Mouse (Mus musculus): ENCODE measurements around the gene AA986860. TPM values are rescaled to one million over a fixed set of nuclear protein-coding genes. Genes with fewer than 3 reads are reported as not detected.

Gene AA986860
- polyA plus RNA-seq, 1 experiment: 2.0 TPM

- Histone ChIP-seq H3K4me3 (ENCODE audit: insufficient read depth, low read depth, low read length) (no peak overlapping the region), H3K27ac (replicated peaks; ENCODE audit: low read depth, low read length) (no peak overlapping the region), H3K4me1 (ENCODE audit: control insufficient read depth, insufficient read depth, insufficient read length, low read length) (no peaks in the 10 kb centered on the region)
These were observed 3.7 kb upstream of the AA986860 start for GRCm38 (mm10) chr1:130728070-130728469.

GRCm38 (mm10) chr1:130728708-130729107 lies 3.1 kb upstream of the AA986860 start:
- no peak overlapping the region for H3K27ac ChIP-seq (replicated peaks; ENCODE audit: low read depth, low read length)
- H3K4me3 ChIP-seq (ENCODE audit: insufficient read depth, low read depth, low read length): no peak overlapping the region
- H3K4me1 ChIP-seq (ENCODE audit: control insufficient read depth, insufficient read depth, insufficient read length, low read length): no peaks in the 10 kb centered on the region

- Histone ChIP-seq H3K4me3 (ENCODE audit: insufficient read depth, low read depth, low read length) (no peak within 1 kb of the TSS), H3K4me1 (ENCODE audit: control insufficient read depth, insufficient read depth, insufficient read length, low read length) (no peaks in the 10 kb centered on the region), H3K27ac (replicated peaks; ENCODE audit: low read depth, low read length) (no peak within 1 kb of the TSS)
These were observed 2.6 kb upstream of the AA986860 start, which contains the start of gene Pfkfb2 for GRCm38 (mm10) chr1:130729153-130729552. Pfkfb2 (minus strand) TSS chr1:130729253.

GRCm38 (mm10) chr1:130732706-130733658 lies 1.2 kb downstream of the AA986860 start:
- no peak overlapping the region for H3K27ac ChIP-seq (replicated peaks; ENCODE audit: low read depth, low read length)
- 0 out of 2 replicates have a peak, but pooled peaks cover 3% of the 10 kb centered on the region for H3K4me1 ChIP-seq (ENCODE audit: control insufficient read depth, insufficient read depth, insufficient read length, low read length)
- H3K4me3 ChIP-seq (ENCODE audit: insufficient read depth, low read depth, low read length): no peak overlapping the region

- H3K4me3 ChIP-seq (ENCODE audit: insufficient read depth, low read depth, low read length): no peak overlapping the region
- no peak overlapping the region for H3K27ac ChIP-seq (replicated peaks; ENCODE audit: low read depth, low read length)
- H3K4me1 ChIP-seq (ENCODE audit: control insufficient read depth, insufficient read depth, insufficient read length, low read length): 0 out of 2 replicates have a peak, but pooled peaks cover 3% of the 10 kb centered on the region
These were observed 1.9 kb downstream of the AA986860 start for GRCm38 (mm10) chr1:130733671-130734070.

GRCm38 (mm10) chr1:130734452-130734851 lies 2.7 kb downstream of the AA986860 start:
- Histone ChIP-seq H3K4me1 (ENCODE audit: control insufficient read depth, insufficient read depth, insufficient read length, low read length) (0 out of 2 replicates have a peak, but pooled peaks cover 3% of the 10 kb centered on the region), H3K27ac (replicated peaks; ENCODE audit: low read depth, low read length) (no peak overlapping the region), H3K4me3 (ENCODE audit: insufficient read depth, low read depth, low read length) (no peak overlapping the region)

GRCm38 (mm10) chr1:130734852-130735251 lies 3.1 kb downstream of the AA986860 start:
- Histone ChIP-seq H3K4me3 (ENCODE audit: insufficient read depth, low read depth, low read length) (no peak overlapping the region), H3K27ac (replicated peaks; ENCODE audit: low read depth, low read length) (no peak overlapping the region), H3K4me1 (ENCODE audit: control insufficient read depth, insufficient read depth, insufficient read length, low read length) (0 out of 2 replicates have a peak, but pooled peaks cover 3% of the 10 kb centered on the region)

GRCm38 (mm10) chr1:130737411-130737881 lies 5.7 kb downstream of the AA986860 start:
- Histone ChIP-seq H3K4me1 (ENCODE audit: control insufficient read depth, insufficient read depth, insufficient read length, low read length) (peaks cover 3% of the 10 kb centered on the region; the same call in 1 of the 2 replicates), H3K27ac (replicated peaks; ENCODE audit: low read depth, low read length) (no peak overlapping the region), H3K4me3 (ENCODE audit: insufficient read depth, low read depth, low read length) (no peak overlapping the region)

GRCm38 (mm10) chr1:130737916-130738315 lies 6.1 kb downstream of the AA986860 start:
- H3K27ac ChIP-seq (replicated peaks; ENCODE audit: low read depth, low read length): no peak overlapping the region
- no peak overlapping the region for H3K4me3 ChIP-seq (ENCODE audit: insufficient read depth, low read depth, low read length)
- H3K4me1 ChIP-seq (ENCODE audit: control insufficient read depth, insufficient read depth, insufficient read length, low read length): peaks cover 3% of the 10 kb centered on the region; the same call in 1 of the 2 replicates

- peaks cover 3% of the 10 kb centered on the region; the same call in 1 of the 2 replicates for H3K4me1 ChIP-seq (ENCODE audit: control insufficient read depth, insufficient read depth, insufficient read length, low read length)
- no peak overlapping the region for H3K27ac ChIP-seq (replicated peaks; ENCODE audit: low read depth, low read length)
- no peak overlapping the region for H3K4me3 ChIP-seq (ENCODE audit: insufficient read depth, low read depth, low read length)
These were observed 6.9 kb downstream of the AA986860 start for GRCm38 (mm10) chr1:130738551-130739106.

- no peak overlapping the region for H3K27ac ChIP-seq (replicated peaks; ENCODE audit: low read depth, low read length)
- peaks cover 3% of the 10 kb centered on the region; the same call in 1 of the 2 replicates for H3K4me1 ChIP-seq (ENCODE audit: control insufficient read depth, insufficient read depth, insufficient read length, low read length)
- no peak overlapping the region for H3K4me3 ChIP-seq (ENCODE audit: insufficient read depth, low read depth, low read length)
These were observed 7.9 kb downstream of the AA986860 start for GRCm38 (mm10) chr1:130739636-130740035.

GRCm38 (mm10) chr1:130740227-130740648 lies 8.5 kb downstream of the AA986860 start:
- Histone ChIP-seq H3K4me1 (ENCODE audit: control insufficient read depth, insufficient read depth, insufficient read length, low read length) (peaks cover 3% of the 10 kb centered on the region; the same call in 1 of the 2 replicates), H3K27ac (replicated peaks; ENCODE audit: low read depth, low read length) (no peak overlapping the region), H3K4me3 (ENCODE audit: insufficient read depth, low read depth, low read length) (no peak overlapping the region)

GRCm38 (mm10) chr1:130740781-130741720 lies 9.3 kb downstream of the AA986860 start:
- Histone ChIP-seq H3K27ac (replicated peaks; ENCODE audit: low read depth, low read length) (no peak overlapping the region), H3K4me1 (ENCODE audit: control insufficient read depth, insufficient read depth, insufficient read length, low read length) (peaks cover 3% of the 10 kb centered on the region; the same call in 1 of the 2 replicates), H3K4me3 (ENCODE audit: insufficient read depth, low read depth, low read length) (no peak overlapping the region)

GRCm38 (mm10) chr1:130742201-130742600 lies 10.4 kb downstream of the AA986860 start:
- Histone ChIP-seq H3K4me1 (ENCODE audit: control insufficient read depth, insufficient read depth, insufficient read length, low read length) (peaks cover 3% of the 10 kb centered on the region; the same call in 1 of the 2 replicates), H3K4me3 (ENCODE audit: insufficient read depth, low read depth, low read length) (no peak overlapping the region), H3K27ac (replicated peaks; ENCODE audit: low read depth, low read length) (no peak overlapping the region)

All from brown adipose tissue, adult 24 weeks (tissue).